Mouse (Mus musculus): ENCODE measurements around the gene Rps3a1. TPM values are rescaled to one million over a fixed set of nuclear protein-coding genes. Genes with fewer than 3 reads are reported as not detected.
"Not testable (repeated sequence)": the region's sequence is repeated elsewhere in the genome, so short reads cannot be mapped to it uniquely, and the experiment has no call there.

The Rps3a1 gene
- polyA plus RNA-seq, 1 experiment = 355 TPM

DNA sequence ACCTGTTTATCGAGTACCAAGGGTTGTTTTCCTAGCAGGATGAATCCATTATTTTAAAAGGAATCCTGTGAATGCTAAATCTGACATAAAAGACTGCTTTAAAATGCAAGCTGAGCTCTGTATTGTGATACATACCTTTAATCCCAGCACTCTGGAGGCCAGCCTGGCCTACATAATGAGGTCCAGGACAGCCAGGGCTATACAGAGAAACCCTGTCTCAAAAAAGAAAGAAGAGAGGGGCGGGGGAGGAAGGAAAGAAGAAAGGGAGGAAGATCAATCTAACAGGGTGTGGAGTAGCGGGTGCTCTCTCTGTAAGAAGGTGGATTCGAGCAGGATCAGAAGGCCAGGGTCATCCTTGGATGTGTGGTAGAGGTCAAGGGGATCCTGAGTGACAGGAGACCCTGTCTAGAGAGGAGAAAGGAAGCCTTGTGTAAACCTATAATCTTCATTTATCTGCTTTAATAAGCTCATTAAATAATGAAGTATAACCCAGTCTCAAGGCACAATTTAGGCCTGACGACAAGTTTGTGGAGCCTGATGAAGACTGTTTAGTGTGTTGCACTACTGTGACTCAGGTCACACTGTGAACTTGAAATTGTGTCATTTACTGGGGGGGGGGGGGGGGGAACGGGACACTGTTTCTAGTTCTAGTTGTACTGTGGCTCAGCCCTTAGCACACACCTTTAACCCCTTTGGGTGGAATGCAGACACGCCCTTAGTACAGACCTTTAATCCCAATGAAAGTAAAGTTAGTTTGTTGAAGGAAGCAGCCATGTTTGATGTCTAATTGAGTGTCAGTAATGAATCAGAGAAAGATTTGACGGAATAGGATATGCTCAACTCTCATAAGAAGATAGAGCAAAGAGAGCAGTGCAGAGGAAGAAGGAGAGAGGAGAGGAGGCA is 34.6 kb downstream of the Rps3a1 start:
- Histone ChIP-seq H3ac (ENCODE audit: control insufficient read depth, insufficient read length, low read depth) (no peak overlapping the region), H3K79me3 (ENCODE audit: low read depth) (no peaks in the 10 kb centered on the region), H3K27me3 (ENCODE audit: control insufficient read depth, insufficient read depth, insufficient read length) (no peaks in the 10 kb centered on the region), H3K79me2 (ENCODE audit: control insufficient read depth, insufficient read depth) (no peaks in the 10 kb centered on the region), H3K4me3 (ENCODE audit: insufficient read depth, poor library complexity, severe bottlenecking) (no peak overlapping the region), H3K36me3 (ENCODE audit: control insufficient read depth, insufficient read depth) (no peaks in the 10 kb centered on the region)
- TF ChIP-seq USF1 (IDR thresholded peaks at IDR 0.05; ENCODE audit: low read depth) (no peak), MAX (IDR thresholded peaks at IDR 0.05) (no peak), MYOD1 (IDR thresholded peaks at IDR 0.05; ENCODE audit: control insufficient read depth, insufficient read length, low read depth) (no peak), CEBPB (IDR thresholded peaks at IDR 0.05; ENCODE audit: low read depth) (no peak), MYOG (IDR thresholded peaks at IDR 0.05; ENCODE audit: control insufficient read depth, extremely low read depth, insufficient read length) (no peak), CTCF (IDR thresholded peaks at IDR 0.05; ENCODE audit: control insufficient read depth, insufficient read depth, insufficient read length) (no peak), FOSL1 (IDR thresholded peaks at IDR 0.05; ENCODE audit: insufficient read depth, low read length, poor library complexity, severe bottlenecking) (no peak)

DNA sequence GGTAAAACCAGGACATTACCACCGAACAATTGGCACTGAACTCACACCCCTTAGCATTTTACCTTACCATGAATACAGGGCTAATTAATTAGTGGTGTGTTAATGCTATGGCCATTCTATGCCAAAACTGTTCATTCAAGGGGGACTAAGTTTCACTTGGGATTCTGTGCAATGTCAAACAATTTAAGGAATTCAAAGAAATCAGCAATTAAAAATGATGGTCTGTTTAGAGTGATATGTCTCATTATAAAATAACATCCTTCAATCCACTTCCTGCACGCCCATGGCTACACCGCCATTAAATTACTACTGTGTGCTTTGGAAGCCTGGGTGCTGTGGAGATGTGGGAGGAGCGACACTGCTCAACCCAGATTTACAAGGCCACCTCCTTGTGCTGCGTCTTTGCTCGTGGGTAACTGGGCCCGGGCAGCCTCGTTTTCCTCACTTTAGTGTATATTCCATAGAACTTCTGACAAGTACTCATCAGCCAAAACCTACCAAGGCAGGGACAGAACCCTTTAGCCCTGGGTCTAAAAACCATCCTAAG is 36.3 kb downstream of the Rps3a1 start:
- no peak overlapping the region for H3K4me3 ChIP-seq (ENCODE audit: insufficient read depth, poor library complexity, severe bottlenecking)
- H3K79me2 ChIP-seq (ENCODE audit: control insufficient read depth, insufficient read depth) = no peaks in the 10 kb centered on the region
- TF ChIP-seq CTCF (IDR thresholded peaks at IDR 0.05; ENCODE audit: control insufficient read depth, insufficient read depth, insufficient read length) (no peak), MYOG (IDR thresholded peaks at IDR 0.05; ENCODE audit: control insufficient read depth, extremely low read depth, insufficient read length) (no peak), CEBPB (IDR thresholded peaks at IDR 0.05; ENCODE audit: low read depth) (no peak), FOSL1 (IDR thresholded peaks at IDR 0.05; ENCODE audit: insufficient read depth, low read length, poor library complexity, severe bottlenecking) (no peak), USF1 (IDR thresholded peaks at IDR 0.05; ENCODE audit: low read depth) (no peak), MAX (IDR thresholded peaks at IDR 0.05) (no peak)

DNA sequence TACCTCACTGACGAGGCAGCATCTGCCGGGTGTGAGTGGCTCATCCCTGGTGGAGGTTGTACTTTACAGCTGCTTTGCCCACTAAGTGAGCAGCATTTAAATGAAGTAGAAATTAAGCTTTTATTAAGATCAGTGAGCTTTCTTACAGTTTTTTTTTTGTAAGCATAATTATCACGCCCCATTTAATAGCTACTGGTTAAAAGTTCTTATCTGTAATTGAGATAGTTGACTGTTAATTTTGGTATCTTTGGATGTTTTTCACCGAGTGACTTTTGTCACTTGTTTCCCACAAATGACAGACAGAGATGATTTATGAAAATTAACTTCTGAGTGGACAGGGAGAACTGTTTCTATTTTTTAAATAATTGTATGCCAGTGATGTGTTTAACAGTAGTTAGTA is 37.6 kb downstream of the Rps3a1 start:
- Histone ChIP-seq H3K79me2 (ENCODE audit: control insufficient read depth, insufficient read depth) (no peaks in the 10 kb centered on the region), H3K79me3 (ENCODE audit: low read depth) (no peaks in the 10 kb centered on the region), H3K27me3 (ENCODE audit: control insufficient read depth, insufficient read depth, insufficient read length) (no peaks in the 10 kb centered on the region), H3K36me3 (ENCODE audit: control insufficient read depth, insufficient read depth) (no peaks in the 10 kb centered on the region), H3ac (ENCODE audit: control insufficient read depth, insufficient read length, low read depth) (no peak overlapping the region), H3K4me3 (ENCODE audit: insufficient read depth, poor library complexity, severe bottlenecking) (no peak overlapping the region)
- TF ChIP-seq MAX (IDR thresholded peaks at IDR 0.05) (no peak), MYOD1 (IDR thresholded peaks at IDR 0.05; ENCODE audit: control insufficient read depth, insufficient read length, low read depth) (no peak), USF1 (IDR thresholded peaks at IDR 0.05; ENCODE audit: low read depth) (no peak), FOSL1 (IDR thresholded peaks at IDR 0.05; ENCODE audit: insufficient read depth, low read length, poor library complexity, severe bottlenecking) (no peak), CEBPB (IDR thresholded peaks at IDR 0.05; ENCODE audit: low read depth) (no peak), CTCF (IDR thresholded peaks at IDR 0.05; ENCODE audit: control insufficient read depth, insufficient read depth, insufficient read length) (no peak), MYOG (IDR thresholded peaks at IDR 0.05; ENCODE audit: control insufficient read depth, extremely low read depth, insufficient read length) (no peak)

More for the DNA sequence above, 36.3 kb downstream of the Rps3a1 start:
- no peaks in the 10 kb centered on the region for H3K27me3 ChIP-seq (ENCODE audit: control insufficient read depth, insufficient read depth, insufficient read length)
- no peak overlapping the region for H3ac ChIP-seq (ENCODE audit: control insufficient read depth, insufficient read length, low read depth)
- H3K36me3 ChIP-seq (ENCODE audit: control insufficient read depth, insufficient read depth) = no peaks in the 10 kb centered on the region
- no peaks in the 10 kb centered on the region for H3K79me3 ChIP-seq (ENCODE audit: low read depth)

DNA sequence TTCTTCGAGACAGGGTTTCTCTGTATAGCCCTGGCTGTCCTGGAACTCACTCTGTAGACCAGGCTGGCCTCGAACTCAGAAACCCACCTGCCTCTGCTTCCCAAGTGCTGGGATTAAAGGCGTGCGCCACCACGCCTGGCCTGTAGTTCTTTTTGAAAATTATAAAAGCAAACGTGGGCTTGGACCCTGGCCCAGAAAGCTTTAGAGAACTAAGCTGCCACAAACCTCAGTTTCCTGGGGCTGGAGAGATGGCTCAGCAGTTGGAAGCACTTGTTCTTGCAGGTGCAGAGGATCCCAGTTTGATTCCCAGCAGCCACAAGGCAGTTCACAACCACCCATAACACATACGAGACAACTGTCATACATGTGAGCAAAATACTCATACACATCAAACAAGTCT is 38.1 kb downstream of the Rps3a1 start:
- not testable (repeated sequence) for H3K79me2 ChIP-seq (ENCODE audit: control insufficient read depth, insufficient read depth); H3ac ChIP-seq (ENCODE audit: control insufficient read depth, insufficient read length, low read depth); H3K36me3 ChIP-seq (ENCODE audit: control insufficient read depth, insufficient read depth); H3K79me3 ChIP-seq (ENCODE audit: low read depth); H3K27me3 ChIP-seq (ENCODE audit: control insufficient read depth, insufficient read depth, insufficient read length); H3K4me3 ChIP-seq (ENCODE audit: insufficient read depth, poor library complexity, severe bottlenecking)

DNA sequence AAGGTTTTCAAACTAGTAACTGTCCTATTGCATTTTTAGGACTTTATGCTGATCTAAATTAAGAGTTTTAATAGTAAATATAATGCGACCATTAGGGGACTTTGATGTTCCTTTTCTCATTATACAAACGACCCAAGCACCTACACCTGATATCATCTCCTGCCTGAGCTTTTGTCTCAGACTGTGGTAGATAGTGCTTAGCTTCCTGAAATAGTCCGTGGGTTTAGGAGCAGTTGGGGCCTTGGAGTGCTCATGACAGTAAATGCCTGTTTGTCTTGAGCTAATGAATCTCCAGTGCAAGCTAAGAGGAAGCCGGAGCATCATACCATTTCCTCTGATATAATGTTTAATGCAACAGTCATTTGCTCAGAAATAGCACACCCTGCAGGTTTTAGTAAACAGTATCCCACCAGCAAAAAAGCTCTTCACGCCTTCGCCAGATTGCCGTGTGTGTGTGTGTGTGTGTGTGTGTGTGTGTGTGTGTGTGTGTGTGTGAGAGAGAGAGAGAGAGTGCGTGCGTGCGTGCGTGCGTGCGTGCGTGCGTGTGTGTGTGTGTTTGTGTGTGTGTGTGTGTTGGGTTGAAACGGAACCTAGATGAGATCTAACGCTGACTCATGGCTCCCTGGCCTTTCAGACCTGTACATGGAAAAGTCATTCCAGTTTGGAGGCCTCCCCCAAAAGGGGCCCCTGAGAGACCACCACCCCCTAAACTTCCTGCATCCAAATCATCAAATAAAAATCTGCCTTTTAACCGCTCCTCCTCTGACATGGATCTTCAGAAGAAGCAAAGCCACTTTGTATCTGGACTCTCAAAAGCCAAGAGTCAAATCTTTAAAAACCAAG is 38.8 kb downstream of the Rps3a1 start:
- no peaks in the 10 kb centered on the region for H3K79me3 ChIP-seq (ENCODE audit: low read depth)
- TF ChIP-seq USF1 (IDR thresholded peaks at IDR 0.05; ENCODE audit: low read depth) (no peak), CTCF (IDR thresholded peaks at IDR 0.05; ENCODE audit: control insufficient read depth, insufficient read depth, insufficient read length) (no peak)
- H3ac ChIP-seq (ENCODE audit: control insufficient read depth, insufficient read length, low read depth) = no peak overlapping the region
- no peak overlapping the region for H3K4me3 ChIP-seq (ENCODE audit: insufficient read depth, poor library complexity, severe bottlenecking)
- H3K27me3 ChIP-seq (ENCODE audit: control insufficient read depth, insufficient read depth, insufficient read length) = no peaks in the 10 kb centered on the region
- H3K79me2 ChIP-seq (ENCODE audit: control insufficient read depth, insufficient read depth) = no peaks in the 10 kb centered on the region
- no peaks in the 10 kb centered on the region for H3K36me3 ChIP-seq (ENCODE audit: control insufficient read depth, insufficient read depth)
